Mouse (Mus musculus) left cerebral cortex, adult 9 months (tissue): ENCODE measurements around the gene Naglu.

Source experiments
- DNase-seq, 2 experiments: peaks; one replicate each; pipeline ENCODE4 v3.0.0; 2022; ENCODE audit warnings: low spot score in 2 of 2

Gene Naglu

GRCm38 (mm10) chr11:101084246-101084645 is 14.4 kb downstream of the Naglu start:
- DNase-seq = no peak

GRCm38 (mm10) chr11:101084811-101085210 is 15.0 kb downstream of the Naglu start:
- no peak for DNase-seq

GRCm38 (mm10) chr11:101085617-101086322 is 16.0 kb downstream of the Naglu start:
- no peak for DNase-seq

- DNase-seq = no peak
Measured at GRCm38 (mm10) chr11:101086323-101086674, 16.5 kb downstream of the Naglu start.

- DNase-seq = peak; percentile 80 to 95
Measured at GRCm38 (mm10) chr11:101086756-101087681, 17.2 kb downstream of the Naglu start, which contains the start of gene Mlx. Gene Mlx, plus strand, starts transcription at chr11:101087277.

- no peak for DNase-seq
Measured at GRCm38 (mm10) chr11:101087682-101088055, 17.9 kb downstream of the Naglu start.

GRCm38 (mm10) chr11:101089931-101090330 is 20.1 kb downstream of the Naglu start:
- no peak for DNase-seq

GRCm38 (mm10) chr11:101094930-101095313 is 25.1 kb downstream of the Naglu start:
- DNase-seq = no peak

GRCm38 (mm10) chr11:101095314-101096024 is 25.7 kb downstream of the Naglu start, which contains the start of gene Psmc3ip:
Gene Psmc3ip, minus strand, starts transcription at chr11:101095436.
- DNase-seq = peak; percentile 83 to 95

- no peak for DNase-seq
Measured at GRCm38 (mm10) chr11:101098231-101098630, 28.4 kb downstream of the Naglu start.

- DNase-seq = no peak
Measured at GRCm38 (mm10) chr11:101103011-101103410, 33.2 kb downstream of the Naglu start.

- DNase-seq = no peak
Measured at GRCm38 (mm10) chr11:101109351-101109750, 39.5 kb downstream of the Naglu start.

- DNase-seq = no peak
Measured at GRCm38 (mm10) chr11:101110708-101111107, 40.9 kb downstream of the Naglu start.

GRCm38 (mm10) chr11:101111178-101111577 is 41.4 kb downstream of the Naglu start:
- DNase-seq = no peak

- DNase-seq = no peak
Measured at GRCm38 (mm10) chr11:101112186-101112585, 42.4 kb downstream of the Naglu start.

GRCm38 (mm10) chr11:101115564-101115963 is 45.8 kb downstream of the Naglu start:
- DNase-seq = peak in 1 of 2 experiments; percentile 55

GRCm38 (mm10) chr11:101118105-101118504 is 48.3 kb downstream of the Naglu start:
- DNase-seq = no peak

- no peak for DNase-seq
Measured at GRCm38 (mm10) chr11:101119131-101119760, 49.4 kb downstream of the Naglu start.

- DNase-seq = peak; percentile 96 to 98
Measured at GRCm38 (mm10) chr11:101119761-101120544, 50.1 kb downstream of the Naglu start, which contains the start of the genes Retreg3 and Tubg1. Gene Retreg3, minus strand, starts transcription at chr11:101119893. Gene Tubg1, plus strand, starts transcription at chr11:101119938.

GRCm38 (mm10) chr11:101120545-101121188 is 50.9 kb downstream of the Naglu start:
- DNase-seq = no peak
